ENCODE assay signal across 8 mouse cellular contexts in genomic region chr5:137381152-137381551, GRCm38 (mm10). TPM values are rescaled to one million over a fixed set of nuclear protein-coding genes. Genes with fewer than 3 reads are reported as not detected.
DNase-seq lines count a peak whose midpoint lies in the region; ATAC-seq and TF ChIP-seq lines count a peak whose summit lies in the region.

No protein-coding gene starts in this region.

- no peak overlapping the region for H3K9ac ChIP-seq in liver, postnatal 0 days (replicated peaks)

- 0 out of 2 replicates have a peak, but pooled peaks cover 7% of the 10 kb centered on the region for H3K4me1 ChIP-seq in liver, postnatal 0 days (ENCODE audit: insufficient read depth)

- H3K9me3 ChIP-seq in liver, postnatal 0 days (ENCODE audit: low read length): no peaks in the 10 kb centered on the region

- no peaks in the 10 kb centered on the region for H3K36me3 ChIP-seq in liver, postnatal 0 days (replicated peaks; ENCODE audit: insufficient read depth, low read length)

- ATAC-seq in liver, postnatal 0 days: no peak

- 47% methylated on average over 4 of the region's 4 CpGs for WGBS in liver, postnatal 0 days (ENCODE audit: insufficient replicate concordance)

- peak; percentile 24 to 41 for DNase-seq in left cerebral cortex, adult 18-20 months (ENCODE audit: low spot score in 2 of 2)
- no peak for DNase-seq in left cerebral cortex, adult 11 months (ENCODE audit: low spot score)
- DNase-seq in R1 (ENCODE audit: low read depth, low spot score): peak; percentile 89
- peak; percentile 80 to 84 for DNase-seq in cerebellum, postnatal 10 days
- peak; percentile 73 for DNase-seq in heart, postnatal 4 days
- peak; percentile 71 for DNase-seq in liver, postnatal 0 days
- peak; percentile 21 for DNase-seq in skeletal muscle tissue, adult 2 months (ENCODE audit: low read depth, low spot score)
- DNase-seq in Muller cell, postnatal 12 days (ENCODE audit: inconsistent ontology term): no peak

- no peak for TF ChIP-seq EP300 in liver, postnatal 0 days (IDR thresholded peaks at IDR 0.05; ENCODE audit: low read depth)

- no peak overlapping the region for H3K4me3 ChIP-seq in liver, postnatal 0 days (ENCODE audit: low read depth, low read length)

- TF ChIP-seq CTCF in liver, postnatal 0 days (IDR thresholded peaks at IDR 0.05; ENCODE audit: low read depth): peak; percentile 87

- no peaks in the 10 kb centered on the region for H3K27me3 ChIP-seq in liver, postnatal 0 days (ENCODE audit: insufficient read depth, low read length)

- no peak overlapping the region for H3K4me2 ChIP-seq in liver, postnatal 0 days (ENCODE audit: low read depth, low read length)

- no peak overlapping the region for H3K27ac ChIP-seq in liver, postnatal 0 days (ENCODE audit: low read depth)

RNA-seq across cellular contexts. Expression of gene Ephb4, which starts 31.2 kb away (rescaled TPM):
- 1 to 10 TPM; 5.5 to 5.8 TPM for total RNA-seq in left cerebral cortex, adult 18-20 months (2021)
- 100 to 1,000 TPM; 102 to 108 TPM for total RNA-seq in heart, postnatal 4 days (2021)
- polyA plus RNA-seq in liver, postnatal 0 days (2015; fragmentation: Nextera tagmentation; extraction: Ambion mirVana): 5.7 and 5.9 TPM in 2 replicates

RNA-seq across cellular contexts. Expression of gene Slc12a9, which starts 47.8 kb away (rescaled TPM):
- 10 to 100 TPM; 20.3 to 23.9 TPM for total RNA-seq in left cerebral cortex, adult 18-20 months (2021)
- total RNA-seq in heart, postnatal 4 days (2021): 1 to 10 TPM; 5.0 to 5.5 TPM
- polyA plus RNA-seq in liver, postnatal 0 days (2015; fragmentation: Nextera tagmentation; extraction: Ambion mirVana): 2.9 and 3.2 TPM in 2 replicates

Comparison
In these comparisons a context has a peak if more than half of its experiments do, and no peak if none do; other contexts are left out.
1. DNase-seq: peak in left cerebral cortex, adult 18-20 months (2 of 2), R1 (single experiment), cerebellum, postnatal 10 days (2 of 2), heart, postnatal 4 days (single experiment), liver, postnatal 0 days (single experiment) and skeletal muscle tissue, adult 2 months (single experiment); none in left cerebral cortex, adult 11 months (single experiment) and Muller cell, postnatal 12 days (single experiment).
2. RNA of gene Ephb4, which starts 31.2 kb away (total RNA-seq): 102 to 108 TPM in heart, postnatal 4 days; 5.5 to 5.8 TPM in left cerebral cortex, adult 18-20 months; every median in the first group is over 10 times any median in the second.